Mouse (Mus musculus): ENCODE results near the gene Igf2bp2.

The Igf2bp2 gene

DNA sequence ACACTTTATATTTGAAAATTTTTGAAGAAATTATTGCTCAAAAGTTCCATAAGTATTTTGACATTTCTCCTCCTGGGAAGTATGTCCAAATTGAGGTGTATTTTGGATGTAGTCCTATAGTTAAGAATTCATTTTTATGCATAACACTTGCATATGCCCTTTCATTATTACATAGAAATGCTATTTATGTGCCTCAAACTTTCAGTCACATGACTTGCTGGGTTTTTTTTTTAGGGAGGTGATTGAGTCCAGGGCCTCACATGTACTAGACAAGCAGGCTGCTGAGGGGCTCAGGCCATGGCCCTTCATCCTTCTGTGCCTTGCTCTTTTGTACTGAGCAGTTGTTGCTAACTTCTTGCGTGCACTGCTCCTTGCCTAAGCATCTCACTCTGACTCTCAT, 123.1 kb downstream of the Igf2bp2 start:
- no peak for DNase-seq (ENCODE audit: low read depth, low spot score)

DNA sequence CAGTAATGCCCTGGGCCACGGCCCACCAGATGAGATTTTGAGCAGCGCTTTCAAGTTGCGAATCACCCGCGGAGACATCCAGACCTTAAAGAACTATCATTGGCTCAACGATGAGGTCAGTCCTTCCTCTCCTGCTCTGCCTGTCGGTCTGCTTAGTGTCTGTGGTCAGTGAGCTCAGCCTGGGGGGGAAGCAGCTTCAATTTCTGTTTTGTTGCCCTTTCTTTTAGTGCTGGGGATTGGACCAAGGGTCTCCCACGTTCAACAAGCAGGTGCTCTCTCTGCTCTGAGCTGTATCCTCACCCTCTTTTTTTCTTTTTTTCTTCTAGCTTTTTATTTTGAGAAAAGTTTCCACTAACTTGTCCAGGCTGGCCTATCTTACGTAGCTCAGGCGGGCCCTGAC, 124.5 kb downstream of the Igf2bp2 start:
- no peak for DNase-seq (ENCODE audit: low read depth, low spot score)

DNA sequence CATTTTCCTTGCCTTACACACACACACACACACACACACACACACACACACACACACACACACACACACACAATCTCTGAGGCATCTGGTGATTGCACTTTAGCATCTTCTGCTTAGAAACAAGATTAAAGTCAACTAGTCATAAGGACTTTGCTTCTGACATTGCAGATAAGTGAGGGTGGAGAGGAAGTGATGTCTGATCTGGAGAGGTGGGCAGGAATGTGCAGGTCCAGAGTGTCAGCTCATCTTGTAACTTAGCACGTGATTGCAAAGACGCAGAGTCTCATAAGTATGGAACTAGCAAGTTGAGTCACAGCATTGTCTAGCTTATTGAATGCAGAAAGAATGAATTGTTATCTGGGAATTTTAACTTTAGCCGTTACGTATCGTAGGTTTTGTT, 135.6 kb downstream of the Igf2bp2 start:
- DNase-seq (ENCODE audit: low read depth, low spot score): no peak

DNA sequence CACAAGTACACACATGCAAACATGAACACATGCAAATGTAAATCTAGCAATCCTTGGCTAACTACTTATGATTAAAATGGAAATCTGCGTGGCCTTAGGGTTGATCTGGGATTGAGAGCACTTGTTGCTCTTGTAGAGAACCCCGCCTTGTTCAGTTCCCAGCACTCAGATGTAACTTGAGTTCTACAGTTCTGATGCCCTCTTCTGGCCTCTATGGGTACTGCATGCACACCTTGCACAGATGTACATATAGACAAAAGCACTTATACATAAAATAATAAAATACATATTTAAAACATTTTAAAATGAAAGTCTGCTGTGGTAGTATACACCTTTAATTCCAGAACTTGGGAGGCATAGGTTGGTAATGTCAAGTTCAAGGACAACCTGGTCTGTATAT, 141.0 kb downstream of the Igf2bp2 start:
- DNase-seq (ENCODE audit: low read depth, low spot score): peak; percentile 76

DNA sequence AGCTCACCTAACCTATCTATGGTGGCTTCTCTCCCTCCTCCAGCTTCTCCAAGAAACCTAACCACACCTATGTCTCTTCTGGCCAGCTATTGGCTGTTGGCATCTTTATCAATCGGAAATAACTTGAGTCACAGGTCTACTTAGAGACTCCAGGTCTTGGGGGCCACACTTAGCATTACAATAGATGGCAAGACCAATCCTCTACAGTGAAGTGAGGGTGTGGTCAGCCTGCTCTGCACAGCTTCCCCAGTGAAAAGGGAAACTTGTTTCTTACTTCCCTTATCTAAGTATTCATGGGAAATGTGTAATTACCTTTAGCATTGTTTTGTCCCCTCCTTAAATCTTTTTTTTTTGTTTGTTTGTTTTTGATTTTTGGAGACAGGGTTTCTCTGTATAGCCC, 147.5 kb downstream of the Igf2bp2 start:
- peak; percentile 65 for DNase-seq (ENCODE audit: low read depth, low spot score)

DNA sequence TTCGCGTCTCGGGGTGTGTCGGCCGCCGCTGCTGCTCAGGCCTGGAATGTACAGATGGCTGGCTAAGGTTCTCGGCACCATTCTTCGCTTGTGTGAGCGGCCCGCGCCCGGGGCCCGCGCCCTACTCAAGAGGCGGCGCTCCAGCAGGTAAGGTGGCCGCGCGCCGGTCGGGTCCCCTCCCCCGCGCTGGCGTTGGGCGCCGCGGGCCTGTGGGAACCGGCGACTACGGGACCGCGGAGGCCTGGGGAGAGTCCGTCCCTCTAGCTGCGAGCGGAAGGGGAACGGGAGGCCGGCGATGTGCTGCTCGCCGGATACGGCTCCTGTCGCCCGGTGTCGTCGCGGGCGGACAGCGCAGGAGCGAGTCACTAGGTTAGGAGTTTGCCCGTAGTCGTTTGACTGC, 153.5 kb downstream of the Igf2bp2 start:
- DNase-seq (ENCODE audit: low read depth, low spot score): peak; percentile 63

DNA sequence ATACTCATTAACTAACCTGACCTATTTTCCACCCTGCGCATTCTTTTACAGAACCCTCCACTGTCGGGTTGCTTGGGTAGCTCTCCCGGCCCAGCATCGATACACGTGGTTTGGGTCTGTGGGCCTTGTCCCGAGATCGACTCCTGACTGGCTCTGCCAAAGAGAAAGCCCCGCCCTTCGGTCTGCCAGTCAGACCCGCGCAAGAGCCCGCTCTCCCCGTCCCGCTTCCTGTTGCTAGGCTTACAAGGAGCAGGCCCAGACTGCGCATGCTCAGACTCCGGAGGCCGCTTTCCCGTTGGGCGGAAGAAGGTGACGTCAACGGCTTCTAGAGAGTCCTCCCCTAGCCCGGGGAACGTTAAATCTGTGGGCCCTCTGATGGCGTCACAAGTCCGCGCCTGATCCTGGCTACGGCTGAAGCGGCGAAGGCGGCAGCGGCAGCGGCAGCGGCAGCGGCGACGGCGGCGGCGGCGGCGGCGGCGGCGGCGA, 154.0 kb downstream of the Igf2bp2 start, which contains the start of gene Senp2:
TSS of gene Senp2 (plus strand) at position 386 of the 486 bp plus-strand sequence.
- DNase-seq (ENCODE audit: low read depth, low spot score): peak; percentile 100

Data from ZHBTc4 (cell line).